Mouse (Mus musculus) CD4-positive helper T cell, adult 2 months (primary cell): ENCODE data around the gene Pcyt1b.

Experiments
- DNase-seq: peaks from one replicate; pipeline ENCODE4 v3.0.0-alpha.2; 2012; ENCODE audit warnings: low read depth, missing footprints, low spot score

Gene Pcyt1b

DNA sequence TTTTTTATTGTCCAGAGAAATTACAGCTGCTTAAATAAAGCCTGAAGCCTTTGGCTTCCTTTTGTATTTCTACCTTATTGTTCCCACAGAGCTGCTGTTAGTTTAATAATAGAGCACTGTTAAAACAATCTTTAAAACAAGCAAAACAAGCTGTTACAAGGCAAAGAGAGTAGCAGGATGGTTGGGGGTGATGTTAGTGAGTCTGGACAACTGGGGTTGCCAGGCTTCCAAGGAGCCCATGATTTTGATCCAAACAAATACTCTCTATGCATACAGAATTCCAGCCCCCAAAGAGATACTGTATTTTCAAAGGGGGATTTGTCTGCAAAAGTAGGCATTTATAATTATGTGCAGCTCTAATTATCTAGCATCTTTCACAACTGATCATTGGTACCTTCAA lies 77.7 kb downstream of the Pcyt1b start:
- DNase-seq = no peak

DNA sequence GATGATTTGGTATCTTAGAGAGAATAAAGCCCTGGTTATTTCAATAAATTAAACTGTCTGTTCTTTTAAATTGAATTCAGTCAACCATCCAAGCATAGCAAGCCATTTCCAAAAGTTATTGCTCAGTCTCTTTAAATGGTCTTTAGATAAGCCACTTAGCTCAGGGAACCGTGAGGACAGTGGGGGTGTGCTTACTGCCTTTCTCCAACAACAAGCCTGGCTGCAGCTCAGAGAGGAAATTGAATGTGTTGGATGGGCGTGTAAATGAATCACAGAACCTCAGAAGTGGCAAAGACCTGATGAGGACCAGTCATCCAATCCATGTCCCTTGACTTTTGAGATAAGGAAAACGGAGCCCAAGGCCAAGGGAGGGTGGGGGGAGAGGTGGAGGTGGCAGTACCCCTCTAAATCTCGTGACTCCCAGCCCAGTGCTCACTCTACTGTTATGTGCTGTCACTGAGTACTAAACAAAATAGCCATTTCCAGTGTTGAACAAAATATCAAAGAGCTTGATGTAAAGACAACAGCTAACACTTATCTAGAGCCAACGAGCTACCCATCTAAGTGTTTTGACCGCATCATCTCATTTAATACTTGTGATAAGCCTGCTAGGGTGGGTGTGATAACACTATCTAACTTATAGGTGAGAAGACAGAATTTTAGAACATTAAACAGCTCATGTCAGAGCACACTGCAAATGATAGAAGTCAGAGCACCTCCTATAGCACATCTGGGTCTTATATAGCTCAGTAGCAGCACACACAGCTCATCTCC lies 78.5 kb downstream of the Pcyt1b start:
- DNase-seq = no peak

DNA sequence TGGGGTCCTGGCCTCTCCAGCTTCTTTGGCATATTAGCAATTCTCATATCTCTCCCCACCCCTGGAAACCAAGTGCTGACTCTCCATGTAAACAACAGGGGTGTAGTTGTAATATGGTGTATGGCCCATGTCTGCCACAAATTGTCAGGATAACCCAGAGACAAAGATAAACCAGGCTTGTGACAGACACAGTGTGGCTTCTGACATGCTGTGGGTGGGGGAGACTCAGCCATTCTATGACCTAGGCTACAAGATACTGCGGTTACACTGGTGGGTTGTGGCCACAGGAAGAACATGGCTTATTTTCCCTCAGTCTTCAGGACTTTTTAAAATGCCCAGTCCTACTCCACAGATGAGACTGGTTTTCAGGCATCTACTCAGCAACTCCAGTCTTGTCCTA lies 94.5 kb downstream of the Pcyt1b start:
- DNase-seq = no peak

DNA sequence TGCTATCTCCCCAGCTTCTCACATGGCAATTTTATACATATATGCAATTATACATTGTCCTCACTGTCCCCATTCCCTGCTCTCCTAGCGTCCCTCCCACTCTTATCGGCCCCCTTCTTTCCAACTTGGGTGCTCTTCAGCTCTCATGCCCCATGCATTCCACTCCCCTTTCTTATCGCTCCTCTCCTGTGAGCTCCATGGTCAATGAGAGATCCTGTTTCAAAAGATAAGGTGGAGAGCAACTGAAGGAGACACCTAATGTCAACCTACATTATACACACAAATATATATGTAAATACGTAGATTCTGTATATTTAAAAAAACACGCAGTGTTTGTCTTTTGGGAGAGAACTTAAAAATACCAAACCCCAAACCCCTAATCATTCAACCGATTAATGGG lies 95.9 kb downstream of the Pcyt1b start:
- no peak for DNase-seq

DNA sequence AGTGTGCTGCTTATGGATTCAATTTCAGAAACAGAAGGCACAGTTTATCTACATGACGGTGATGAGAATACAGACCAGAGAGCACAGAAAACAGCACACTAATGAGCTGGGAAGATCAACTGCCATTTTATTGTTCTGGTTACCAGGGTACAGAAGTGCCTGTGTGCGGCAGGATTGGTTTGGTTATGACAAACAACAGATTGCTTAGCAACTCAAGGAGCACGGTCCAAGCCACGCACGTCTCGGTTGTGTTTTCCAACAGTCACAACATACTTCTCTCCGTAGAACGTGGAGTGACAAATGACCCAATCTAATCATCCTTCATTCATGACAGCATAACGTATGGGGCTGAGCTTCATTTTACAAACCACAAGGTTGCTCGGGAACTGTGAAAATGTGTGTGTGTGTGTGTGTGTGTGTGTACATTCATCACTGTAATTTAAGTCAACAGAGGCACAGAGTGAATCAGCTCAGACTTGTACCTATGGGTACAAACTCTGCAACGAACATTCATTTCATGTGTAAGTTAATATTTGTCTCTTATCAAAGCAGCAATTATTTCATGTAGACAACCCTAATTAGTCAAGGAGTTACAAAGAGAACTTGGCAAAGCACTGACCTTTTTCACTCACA lies 100.7 kb downstream of the Pcyt1b start:
- DNase-seq = no peak

DNA sequence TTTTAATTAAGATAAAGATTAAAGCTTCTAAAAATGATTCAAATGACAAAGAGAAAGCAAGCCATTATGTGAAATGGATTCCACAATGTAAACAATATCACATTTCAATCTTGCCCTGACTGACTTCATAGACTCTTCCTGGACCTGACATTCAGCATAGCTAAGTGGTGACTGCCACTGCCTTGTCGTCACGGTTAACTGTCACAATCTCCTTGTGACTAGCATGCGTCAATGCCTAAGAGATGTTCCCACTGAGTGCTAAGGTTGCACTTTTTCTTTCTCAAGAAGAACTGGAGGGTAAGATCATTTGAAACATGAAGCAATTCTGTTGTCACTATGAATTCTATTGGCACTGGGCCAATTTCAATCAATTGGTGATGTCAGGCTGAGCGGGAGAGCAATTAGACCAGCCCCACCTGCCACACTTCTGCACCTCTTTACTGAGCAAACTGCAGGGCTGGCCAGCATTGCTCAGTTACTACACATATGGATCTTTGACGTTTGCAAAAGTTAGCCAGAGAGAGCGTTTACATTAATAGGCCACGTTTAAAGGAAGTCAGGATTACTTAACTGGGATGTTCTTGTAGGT lies 102.3 kb downstream of the Pcyt1b start:
- no peak for DNase-seq

DNA sequence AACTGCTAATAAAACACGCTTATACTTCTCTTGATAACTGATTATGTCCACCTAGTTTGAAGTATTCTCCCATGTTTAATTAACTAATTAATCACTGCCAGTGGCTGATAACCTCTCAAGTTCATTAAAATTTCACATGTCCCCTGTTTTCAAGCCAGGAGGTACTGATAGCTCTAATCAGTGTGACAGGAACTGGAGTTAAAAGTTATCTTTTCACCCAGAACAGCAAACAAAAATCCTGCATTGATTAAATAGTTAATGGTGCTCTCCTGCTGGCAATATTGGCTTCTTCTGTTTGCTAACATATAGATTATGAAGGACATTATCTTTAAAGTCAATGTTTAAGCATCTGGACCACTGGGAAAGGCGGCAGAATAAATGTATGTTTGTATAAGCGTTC lies 106.1 kb downstream of the Pcyt1b start:
- no peak for DNase-seq

DNA sequence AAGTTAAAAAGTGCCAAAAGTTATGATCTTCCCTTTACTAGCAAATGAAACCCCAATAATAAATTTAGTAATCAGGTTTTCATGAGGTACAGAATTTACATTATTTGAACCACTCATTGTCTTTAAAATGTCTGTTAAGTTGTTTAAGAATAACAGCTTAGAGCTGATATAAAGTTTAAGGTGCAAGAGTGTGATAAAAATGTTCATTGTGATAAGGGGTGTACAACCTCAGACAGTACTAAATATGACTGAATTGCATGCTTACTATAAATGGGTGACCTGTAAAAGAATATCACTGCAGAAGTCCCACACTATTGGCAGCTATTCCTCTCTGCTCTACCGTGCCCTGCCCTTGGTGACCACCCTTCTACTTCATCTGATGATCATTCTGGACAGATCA lies 134.9 kb downstream of the Pcyt1b start:
- DNase-seq = no peak

DNA sequence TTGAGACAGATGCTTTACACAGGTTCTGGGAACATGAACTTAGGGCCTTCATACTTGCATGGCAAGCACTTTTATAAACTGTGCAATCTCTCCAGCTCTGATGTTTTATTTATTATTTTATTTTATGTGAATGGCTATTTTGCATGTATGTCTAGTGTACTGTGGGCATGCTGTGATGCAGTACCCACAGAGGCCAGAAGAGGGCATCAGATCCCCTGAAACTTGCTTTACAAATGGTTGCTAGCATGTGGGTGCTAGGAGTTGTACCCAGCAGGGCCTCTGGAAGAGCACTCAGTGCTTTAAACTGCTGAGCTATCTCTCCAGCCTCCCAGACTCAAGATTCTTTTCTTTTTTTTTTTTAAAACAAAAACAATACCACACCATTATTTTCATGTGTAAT lies 138.5 kb downstream of the Pcyt1b start:
- peak; percentile 42 for DNase-seq
